Comparison of ENCODE assay signal across 15 mouse cellular contexts in genomic region chr4:84130840-84131547, GRCm38 (mm10).
DNase-seq lines count a peak whose midpoint lies in the region; ATAC-seq lines count a peak whose summit lies in the region.
"Had no signal": no experiment of that assay in that cellular context is flagged by ENCODE, and none has a peak within 500 bp of the region (broad histone marks: within the 10 kb centered on the region; RNA-seq: fewer than 3 reads in every experiment).

No protein-coding gene starts in this region.

- peaks cover 3% of the 10 kb centered on the region; the same call in 1 of the 2 replicates for H3K4me1 ChIP-seq in forebrain, embryonic 13.5 days
- H3K4me1 ChIP-seq: midbrain, embryonic 15.5 days had no signal

- WGBS in forebrain, embryonic 13.5 days = 76% methylated on average over 7 of the region's 7 CpGs

- 0 out of 2 replicates have a peak, but pooled peaks cover 2% of the 10 kb centered on the region for H3K27me3 ChIP-seq in forebrain, embryonic 13.5 days
- H3K27me3 ChIP-seq: midbrain, embryonic 15.5 days; neural tube, embryonic 13.5 days had no signal

- no peak overlapping the region for H3K4me2 ChIP-seq in forebrain, embryonic 13.5 days
- H3K4me2 ChIP-seq: midbrain, embryonic 15.5 days; neural tube, embryonic 13.5 days had no signal

- H3K9me3 ChIP-seq in forebrain, embryonic 13.5 days (replicated peaks) = no peaks in the 10 kb centered on the region
- H3K9me3 ChIP-seq: midbrain, embryonic 15.5 days; neural tube, embryonic 13.5 days had no signal

- DNase-seq in adrenal gland, postnatal 14 days = peak; percentile 29
- no peak for DNase-seq in adrenal gland, adult 18-20 months (ENCODE audit: low spot score in 2 of 2)
- peak; percentile 48 for DNase-seq in 3T3-L1 (ENCODE audit: low read depth, low spot score)
- peak; percentile 5 for DNase-seq in c-Kit-positive CD71-negative TER-119-negative erythroid progenitor cells, embryonic 14.5 days (ENCODE audit: low read depth)
- DNase-seq in cerebellum, postnatal 25 days = peak; percentile 79 to 80
- no peak for DNase-seq in lung, postnatal 14 days
- DNase-seq in kidney, adult 8-10 months = no peak
- DNase-seq: heart, adult 2 months; heart, postnatal 10 days; kidney, postnatal 14 days had no signal

- H3K9ac ChIP-seq in forebrain, embryonic 13.5 days = no peak overlapping the region
- H3K9ac ChIP-seq: midbrain, embryonic 15.5 days; neural tube, embryonic 13.5 days had no signal

- no peak overlapping the region for H3K27ac ChIP-seq in forebrain, embryonic 13.5 days
- H3K27ac ChIP-seq: heart, adult 2 months; midbrain, embryonic 15.5 days; neural tube, embryonic 13.5 days had no signal

- ATAC-seq in forebrain, embryonic 13.5 days = no peak
- ATAC-seq: lung, postnatal 0 days; midbrain, embryonic 15.5 days had no signal

- no peak overlapping the region for H3K4me3 ChIP-seq in forebrain, embryonic 13.5 days
- H3K4me3 ChIP-seq: heart, adult 2 months; midbrain, embryonic 15.5 days; neural tube, embryonic 13.5 days had no signal

- H3K36me3 ChIP-seq in forebrain, embryonic 13.5 days (ENCODE audit: poor library complexity, severe bottlenecking) = no peaks in the 10 kb centered on the region
- H3K36me3 ChIP-seq: G1E; midbrain, embryonic 15.5 days; neural tube, embryonic 13.5 days had no signal

Comparison
In these comparisons a context has a peak if more than half of its experiments do, and no peak if none do; other contexts are left out.
1. DNase-seq: peak in adrenal gland, postnatal 14 days (single experiment), 3T3-L1 (single experiment), c-Kit-positive CD71-negative TER-119-negative erythroid progenitor cells, embryonic 14.5 days (single experiment) and cerebellum, postnatal 25 days (2 of 2); none in adrenal gland, adult 18-20 months (0 of 2), lung, postnatal 14 days (single experiment) and kidney, adult 8-10 months (0 of 2).